Mouse (Mus musculus): Measurements from ENCODE around the gene Dmgdh. TPM values are rescaled to one million over a fixed set of nuclear protein-coding genes. Genes with fewer than 3 reads are reported as not detected.
A peak's percentile ranks its signal among the peaks of the same experiment; 100 is the strongest.

The Dmgdh gene
- polyA plus RNA-seq (2015; fragmentation: Nextera tagmentation; extraction: Ambion mirVana), result 0.58 and 0.90 TPM in 2 replicates

DNA sequence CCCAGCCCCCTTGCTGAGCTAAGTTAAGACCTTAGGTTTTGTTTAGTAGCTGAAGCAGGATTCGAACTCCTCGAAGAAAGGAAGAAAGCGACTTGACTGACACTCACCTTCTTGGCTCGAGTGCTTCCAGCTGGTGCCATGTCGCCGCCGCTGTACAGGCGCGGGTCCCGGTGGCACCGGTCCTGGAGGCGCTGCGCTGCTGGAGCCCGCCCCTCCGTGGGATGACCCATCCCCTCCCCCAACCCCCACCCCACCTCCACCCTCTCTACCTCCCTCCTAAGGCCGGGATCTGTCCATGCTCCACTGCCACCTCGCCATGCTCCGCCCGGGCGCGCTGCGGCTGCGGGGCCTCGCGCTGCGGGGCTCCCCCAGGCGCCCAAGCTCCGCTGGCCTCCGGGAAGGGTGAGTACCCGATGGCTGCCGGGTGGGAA lies at the start of gene Dmgdh, which contains the start of gene Bhmt2:
Gene Dmgdh (plus strand): TSS at position 303 of the 431 bp plus-strand sequence.
Gene Bhmt2 (minus strand): TSS at position 172 of the 431 bp plus-strand sequence.
- Histone ChIP-seq H3K36me3 (ENCODE audit: control insufficient read depth, insufficient read depth) (no peaks in the 10 kb centered on the region), H3K27me3 (replicated peaks; ENCODE audit: control insufficient read depth, insufficient read depth, low read length) (peaks cover 10% of the 10 kb centered on the region; the same call in 1 of the 2 replicates), H3K4me2 (replicated peaks; ENCODE audit: low read depth) (peak within 1 kb of the TSS; percentile 30), H3K9ac (ENCODE audit: low read depth, low read length) (no peak within 1 kb of the TSS), H3K4me3 (ENCODE audit: low read depth, low read length) (no peak within 1 kb of the TSS), H3K9me3 (ENCODE audit: control insufficient read depth) (no peaks in the 10 kb centered on the region), H3K4me1 (replicated peaks; ENCODE audit: control insufficient read depth, insufficient read depth, low read length) (no peaks in the 10 kb centered on the region), H3K27ac (ENCODE audit: low read depth, low read length) (no peak within 1 kb of the TSS)
- TF ChIP-seq CTCF (IDR thresholded peaks at IDR 0.05; ENCODE audit: low read depth), result no peak
- ATAC-seq, result no peak
- WGBS, result 9% methylated on average over 31 of the region's 31 CpGs

DNA sequence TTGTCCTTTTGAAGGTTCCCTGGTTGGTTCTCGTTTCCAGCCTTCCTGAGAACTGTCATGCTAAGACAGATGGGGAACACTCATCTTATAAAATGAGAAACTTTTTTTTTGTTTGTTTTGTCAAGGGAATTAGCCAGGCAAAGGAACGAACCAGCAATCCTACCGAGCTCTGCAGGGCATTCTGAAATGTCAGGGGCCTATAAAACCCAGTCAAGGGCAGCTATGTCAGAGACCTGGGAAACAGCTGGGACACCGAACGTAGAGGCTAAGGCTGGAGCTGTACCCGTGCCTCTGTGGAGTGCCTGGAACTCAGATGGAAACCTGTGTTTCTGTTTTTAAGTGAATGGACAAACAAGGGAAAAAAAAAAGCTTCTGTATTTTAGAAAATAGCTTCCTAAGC lies 45.4 kb upstream of the Dmgdh start:
- no peaks in the 10 kb centered on the region for H3K27me3 ChIP-seq (replicated peaks; ENCODE audit: control insufficient read depth, insufficient read depth, low read length)
- 45% methylated on average over 6 of the region's 6 CpGs for WGBS
- ATAC-seq, result no peak
- H3K36me3 ChIP-seq (ENCODE audit: control insufficient read depth, insufficient read depth), result no peaks in the 10 kb centered on the region
- no peaks in the 10 kb centered on the region for H3K4me1 ChIP-seq (replicated peaks; ENCODE audit: control insufficient read depth, insufficient read depth, low read length)
- no peaks in the 10 kb centered on the region for H3K9me3 ChIP-seq (ENCODE audit: control insufficient read depth)
- no peak overlapping the region for H3K27ac ChIP-seq (ENCODE audit: low read depth, low read length)
- no peak overlapping the region for H3K4me2 ChIP-seq (replicated peaks; ENCODE audit: low read depth)
- no peak overlapping the region for H3K9ac ChIP-seq (ENCODE audit: low read depth, low read length)
- H3K4me3 ChIP-seq (ENCODE audit: low read depth, low read length), result no peak overlapping the region
- TF ChIP-seq CTCF (IDR thresholded peaks at IDR 0.05; ENCODE audit: low read depth), result no peak

DNA sequence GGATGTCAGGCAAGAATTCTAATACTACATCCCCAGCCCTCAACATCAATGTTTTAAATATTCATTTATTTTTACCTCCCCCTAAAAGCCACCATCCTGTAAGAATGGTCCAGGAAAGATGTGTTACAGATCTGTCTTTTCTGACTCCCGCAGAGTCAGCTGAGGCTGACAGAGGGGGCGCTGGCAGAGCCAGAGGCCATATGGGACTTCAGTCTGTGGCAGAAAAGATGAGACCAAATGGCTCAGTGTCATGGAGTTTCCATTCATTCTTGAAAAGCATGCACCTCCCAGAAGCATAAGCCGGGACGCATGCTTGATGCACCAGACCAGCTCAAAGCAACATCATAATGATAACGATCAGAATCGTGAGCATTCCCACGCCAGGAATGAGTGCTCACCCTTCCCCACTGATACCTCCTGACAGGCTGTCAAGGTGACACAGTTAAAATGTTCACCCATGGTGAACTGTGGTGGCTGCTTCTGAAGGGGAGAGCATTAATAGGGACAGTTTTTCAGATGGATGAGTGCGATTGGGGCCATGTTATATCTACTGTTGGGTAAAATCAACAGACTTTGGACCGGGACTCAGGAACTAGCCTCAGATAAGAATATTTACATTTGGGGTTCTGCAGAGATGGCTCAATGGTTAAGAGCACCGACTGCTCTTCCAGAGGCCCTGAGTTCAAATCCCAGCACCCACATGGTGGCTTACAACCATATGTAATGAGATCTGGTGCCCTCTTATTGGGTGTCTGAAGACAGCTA lies 43.1 kb upstream of the Dmgdh start:
- Histone ChIP-seq H3K27ac (ENCODE audit: low read depth, low read length) (no peak overlapping the region), H3K4me1 (replicated peaks; ENCODE audit: control insufficient read depth, insufficient read depth, low read length) (no peaks in the 10 kb centered on the region), H3K9me3 (ENCODE audit: control insufficient read depth) (no peaks in the 10 kb centered on the region), H3K4me3 (ENCODE audit: low read depth, low read length) (no peak overlapping the region), H3K27me3 (replicated peaks; ENCODE audit: control insufficient read depth, insufficient read depth, low read length) (no peaks in the 10 kb centered on the region), H3K4me2 (replicated peaks; ENCODE audit: low read depth) (no peak overlapping the region), H3K36me3 (ENCODE audit: control insufficient read depth, insufficient read depth) (no peaks in the 10 kb centered on the region), H3K9ac (ENCODE audit: low read depth, low read length) (no peak overlapping the region)
- no peak for TF ChIP-seq CTCF (IDR thresholded peaks at IDR 0.05; ENCODE audit: low read depth)
- WGBS, result 71% methylated on average over 10 of the region's 10 CpGs
- ATAC-seq, result no peak

DNA sequence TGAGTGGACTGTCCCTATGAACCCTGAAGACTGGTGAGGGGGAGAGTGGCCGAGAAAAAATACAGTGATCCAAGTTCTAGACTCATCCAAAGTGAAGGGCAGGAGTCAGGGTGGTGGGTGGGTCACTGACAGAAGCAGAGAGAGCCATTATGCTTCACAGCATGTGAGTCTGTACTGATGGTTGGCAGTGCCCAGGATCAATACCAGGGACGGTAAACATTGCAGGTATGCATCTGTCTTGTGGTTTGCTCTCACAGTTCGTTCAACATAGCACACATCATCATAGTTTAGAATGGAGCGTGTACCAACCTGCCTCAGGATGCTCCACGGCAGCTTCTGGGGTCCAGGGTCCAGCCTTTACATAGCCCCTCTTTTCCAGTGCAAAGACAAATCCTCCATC lies 41.3 kb upstream of the Dmgdh start:
- no peak for TF ChIP-seq CTCF (IDR thresholded peaks at IDR 0.05; ENCODE audit: low read depth)
- H3K9ac ChIP-seq (ENCODE audit: low read depth, low read length), result no peak overlapping the region
- no peak overlapping the region for H3K4me3 ChIP-seq (ENCODE audit: low read depth, low read length)
- no peak overlapping the region for H3K27ac ChIP-seq (ENCODE audit: low read depth, low read length)
- H3K4me1 ChIP-seq (replicated peaks; ENCODE audit: control insufficient read depth, insufficient read depth, low read length), result no peaks in the 10 kb centered on the region
- H3K27me3 ChIP-seq (replicated peaks; ENCODE audit: control insufficient read depth, insufficient read depth, low read length), result no peaks in the 10 kb centered on the region
- no peaks in the 10 kb centered on the region for H3K9me3 ChIP-seq (ENCODE audit: control insufficient read depth)
- 84% methylated on average over 5 of the region's 5 CpGs for WGBS
- ATAC-seq, result no peak
- no peak overlapping the region for H3K4me2 ChIP-seq (replicated peaks; ENCODE audit: low read depth)
- H3K36me3 ChIP-seq (ENCODE audit: control insufficient read depth, insufficient read depth), result no peaks in the 10 kb centered on the region

DNA sequence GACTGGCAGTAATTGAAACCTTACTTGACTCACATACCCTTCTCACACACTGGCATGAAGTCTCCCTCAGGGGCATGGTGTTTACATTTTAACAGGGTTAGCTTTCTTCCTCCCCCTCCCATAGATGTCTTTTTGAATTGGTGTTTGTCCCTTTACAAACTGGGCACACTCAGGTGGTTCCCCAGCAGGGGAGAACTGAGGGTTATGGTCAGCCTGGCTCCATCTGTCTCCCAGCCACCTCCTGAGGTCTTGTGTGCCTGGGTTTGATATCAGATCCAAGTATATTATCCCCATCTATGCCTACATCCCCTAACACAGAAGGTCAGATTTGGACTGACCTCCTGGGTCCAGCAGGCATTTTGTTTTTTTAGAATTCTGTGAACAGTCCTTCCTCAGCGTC lies 37.7 kb upstream of the Dmgdh start:
- TF ChIP-seq CTCF (IDR thresholded peaks at IDR 0.05; ENCODE audit: low read depth), result no peak

DNA sequence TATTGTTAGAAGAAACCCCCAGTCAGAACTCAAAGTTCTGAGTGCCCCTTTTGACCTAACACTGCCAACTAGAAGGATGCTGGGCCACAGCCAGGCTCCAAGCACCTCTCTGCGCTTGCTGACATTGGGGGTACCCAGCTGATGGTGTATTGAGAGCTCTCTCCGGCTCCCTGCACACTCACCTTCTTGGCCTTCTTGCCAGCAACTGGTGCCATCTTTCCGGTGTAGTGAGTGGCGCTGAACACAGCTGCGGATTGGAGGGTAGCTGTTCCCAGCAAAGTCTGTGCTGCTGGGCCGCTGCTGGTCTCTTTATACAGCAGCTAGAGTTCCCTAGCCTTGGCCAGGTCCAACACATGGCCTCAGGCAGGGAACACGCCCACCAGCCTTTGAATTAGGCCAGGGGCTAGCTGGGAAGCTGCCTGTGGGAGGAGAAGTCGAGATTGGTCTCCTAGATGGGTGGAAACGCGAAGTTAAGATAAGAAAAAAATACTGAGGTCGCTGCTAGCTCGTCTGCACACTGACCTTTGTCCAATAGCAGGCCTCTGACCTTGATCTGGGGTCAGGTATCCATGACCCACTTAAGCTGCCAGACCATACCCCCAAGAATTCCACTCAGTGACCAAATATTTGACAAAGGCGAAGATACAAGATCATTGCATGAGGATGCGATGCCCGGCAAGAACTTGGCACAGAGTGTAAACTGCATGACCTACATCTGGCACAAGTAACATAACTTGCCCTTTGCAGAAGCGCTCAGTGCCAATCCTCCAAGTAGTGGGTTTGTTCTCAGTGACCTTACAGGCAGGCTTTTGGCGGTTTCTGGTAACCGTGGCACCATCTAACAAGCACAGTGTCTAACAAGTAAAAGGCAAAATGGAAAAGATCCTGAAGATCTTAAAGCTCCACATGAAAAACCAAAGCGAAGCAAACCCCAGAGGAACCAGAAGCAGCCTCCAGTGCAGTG lies 36.7 kb upstream of the Dmgdh start, which contains the start of gene Bhmt:
Gene Bhmt (minus strand): TSS at position 680 of the 964 bp plus-strand sequence.
- no peak within 1 kb of the TSS for H3K4me2 ChIP-seq (replicated peaks; ENCODE audit: low read depth)
- no peaks in the 10 kb centered on the region for H3K9me3 ChIP-seq (ENCODE audit: control insufficient read depth)
- no peaks in the 10 kb centered on the region for H3K36me3 ChIP-seq (ENCODE audit: control insufficient read depth, insufficient read depth)
- no peaks in the 10 kb centered on the region for H3K4me1 ChIP-seq (replicated peaks; ENCODE audit: control insufficient read depth, insufficient read depth, low read length)
- ATAC-seq, result no peak
- no peak within 1 kb of the TSS for H3K4me3 ChIP-seq (ENCODE audit: low read depth, low read length)
- WGBS, result 64% methylated on average over 19 of the region's 19 CpGs
- H3K9ac ChIP-seq (ENCODE audit: low read depth, low read length), result no peak within 1 kb of the TSS
- no peak within 1 kb of the TSS for H3K27ac ChIP-seq (ENCODE audit: low read depth, low read length)
- no peaks in the 10 kb centered on the region for H3K27me3 ChIP-seq (replicated peaks; ENCODE audit: control insufficient read depth, insufficient read depth, low read length)
- TF ChIP-seq CTCF (IDR thresholded peaks at IDR 0.05; ENCODE audit: low read depth), result no peak

More for the DNA sequence above, 37.7 kb upstream of the Dmgdh start:
- no peaks in the 10 kb centered on the region for H3K36me3 ChIP-seq (ENCODE audit: control insufficient read depth, insufficient read depth)
- WGBS, result 71% methylated on average over 1 of the region's 1 CpGs
- H3K27ac ChIP-seq (ENCODE audit: low read depth, low read length), result no peak overlapping the region
- H3K9ac ChIP-seq (ENCODE audit: low read depth, low read length), result no peak overlapping the region
- H3K9me3 ChIP-seq (ENCODE audit: control insufficient read depth), result no peaks in the 10 kb centered on the region
- no peaks in the 10 kb centered on the region for H3K27me3 ChIP-seq (replicated peaks; ENCODE audit: control insufficient read depth, insufficient read depth, low read length)
- H3K4me2 ChIP-seq (replicated peaks; ENCODE audit: low read depth), result no peak overlapping the region
- ATAC-seq, result no peak
- H3K4me1 ChIP-seq (replicated peaks; ENCODE audit: control insufficient read depth, insufficient read depth, low read length), result no peaks in the 10 kb centered on the region
- no peak overlapping the region for H3K4me3 ChIP-seq (ENCODE audit: low read depth, low read length)
